Mouse (Mus musculus) CD8-positive naive resting alpha-beta T cell, adult 2 months (primary cell): Measurements from ENCODE around the gene Tyro3.
A peak's percentile ranks its signal among the peaks of the same experiment; 100 is the strongest.

Source experiments
- DNase-seq, 2 experiments: peaks; one replicate each; pipeline ENCODE4 v3.0.0; 2022; ENCODE audit warnings: low read depth in 2 of 2, low spot score in 2 of 2

Tyro3 gene

GRCm38 (mm10) chr2:119797279-119797783 is at the start of gene Tyro3:
Tyro3 (plus strand) TSS chr2:119797733.
- DNase-seq, result no peak

GRCm38 (mm10) chr2:119749260-119749659 is 48.3 kb upstream of the Tyro3 start:
- DNase-seq, result no peak

- DNase-seq, result no peak
These were observed 39.9 kb upstream of the Tyro3 start for GRCm38 (mm10) chr2:119757601-119758100.

- DNase-seq, result peak in 1 of 2 experiments; percentile 25
These were observed 39.3 kb upstream of the Tyro3 start for GRCm38 (mm10) chr2:119758101-119758843.

- no peak for DNase-seq
These were observed 38.4 kb upstream of the Tyro3 start for GRCm38 (mm10) chr2:119758844-119759835.

- DNase-seq, result no peak
These were observed 37.3 kb upstream of the Tyro3 start, which contains the start of gene Ltk for GRCm38 (mm10) chr2:119760251-119760650. Ltk (minus strand) TSS chr2:119760431.

- no peak for DNase-seq
These were observed 35.3 kb upstream of the Tyro3 start for GRCm38 (mm10) chr2:119762276-119762675.

GRCm38 (mm10) chr2:119763924-119764323 is 33.6 kb upstream of the Tyro3 start:
- DNase-seq, result no peak

- no peak for DNase-seq
These were observed 30.3 kb upstream of the Tyro3 start for GRCm38 (mm10) chr2:119767246-119767645.

GRCm38 (mm10) chr2:119787206-119787883 is 10.2 kb upstream of the Tyro3 start, which contains the start of gene Rpap1:
Rpap1 (minus strand) TSS chr2:119787537.
- peak; percentile 70 to 76 for DNase-seq

- DNase-seq, result no peak
These were observed 7.5 kb upstream of the Tyro3 start for GRCm38 (mm10) chr2:119789996-119790395.

- peak; percentile 19 to 40 for DNase-seq
These were observed 854 bp downstream of the Tyro3 start for GRCm38 (mm10) chr2:119798246-119798927.

GRCm38 (mm10) chr2:119799181-119799960 is 1.8 kb downstream of the Tyro3 start:
- peak; percentile 11 to 19 for DNase-seq

- peak; percentile 16 to 41 for DNase-seq
These were observed 2.5 kb downstream of the Tyro3 start for GRCm38 (mm10) chr2:119799961-119800550.

GRCm38 (mm10) chr2:119800876-119801846 is 3.6 kb downstream of the Tyro3 start:
- no peak for DNase-seq

GRCm38 (mm10) chr2:119802767-119803617 is 5.5 kb downstream of the Tyro3 start:
- no peak for DNase-seq
